Mouse (Mus musculus) midbrain, embryonic 14.5 days (tissue): ENCODE measurements around the gene Smtn. TPM values are rescaled to one million over a fixed set of nuclear protein-coding genes. Genes with fewer than 3 reads are reported as not detected.

Experiments
- ATAC-seq: fragments of 200-750 bp; cut with Nextera tagmentation; 2 replicates; pipeline ENCODE4 v1.8.0; 2017; ENCODE audit warnings: moderate number of reproducible peaks, moderate library complexity; ENCODE audit not compliant: low FRiP score, low TSS enrichment
- DNase-seq: peaks from one replicate; pipeline ENCODE4 v3.0.0-alpha.2; 2015
- H3K27ac ChIP-seq: fragments of 300-500 bp; sonication (generic); replicated peaks from 2 replicates; pipeline ENCODE4 v1.5.1; 2014; ENCODE audit warnings: mild to moderate bottlenecking, low read depth, low read length, moderate library complexity
- H3K27me3 ChIP-seq: fragments of 300-500 bp; sonication (generic); 2 replicates; pipeline ENCODE4 v1.6.1; 2014; ENCODE audit warnings: low read length, control low read depth, mixed read lengths; ENCODE audit not compliant: control insufficient read depth, insufficient read depth
- H3K36me3 ChIP-seq: fragments of 300-500 bp; sonication (generic); 2 replicates; pipeline ENCODE4 v1.6.1; 2014; ENCODE audit warnings: low read length, control low read depth; ENCODE audit not compliant: control insufficient read depth, insufficient read depth
- H3K4me1 ChIP-seq: fragments of 300-500 bp; sonication (generic); 2 replicates; pipeline ENCODE4 v1.6.1; 2014; ENCODE audit warnings: mild to moderate bottlenecking, antibody characterized with exemption, low read length, control low read depth; ENCODE audit not compliant: control insufficient read depth, insufficient read depth
- H3K4me2 ChIP-seq: fragments of 300-500 bp; sonication (generic); 2 replicates; pipeline ENCODE4 v1.6.1; 2014; ENCODE audit warnings: mild to moderate bottlenecking, low read length, moderate library complexity
- H3K4me3 ChIP-seq: fragments of 300-500 bp; sonication (generic); replicated peaks from 2 replicates; pipeline ENCODE4 v1.5.1; 2014; ENCODE audit warnings: low read depth, low read length
- H3K9ac ChIP-seq: fragments of 300-500 bp; sonication (generic); replicated peaks from 2 replicates; pipeline ENCODE4 v1.6.1; 2014; ENCODE audit warnings: mild to moderate bottlenecking, low read length, moderate library complexity
- H3K9me3 ChIP-seq: fragments of 300-500 bp; sonication (generic); 2 replicates; pipeline ENCODE4 v1.6.1; 2016; ENCODE audit warnings: low read length, control low read depth, mixed read lengths; ENCODE audit not compliant: control insufficient read depth
- WGBS: fragments of 180-500 bp; shearing (Covaris S2); extraction: QIAGEN DNeasy Blood & Tissue Kit; methylation state at CpG from one replicate; pipeline ENCODE4 v1.1.7; 2014; 5-methylcytosine and 5-hydroxymethylcytosine counted together
- polyA plus RNA-seq: library from polyadenylated mRNA; unstranded; fragments of >200 nt; fragmentation: Nextera tagmentation; extraction: Ambion mirVana; gene quantifications from 2 replicates; pipeline ENCODE4 v1.2.1, GENCODE M21; 2014

The Smtn gene
- polyA plus RNA-seq, result 7.2 and 12.8 TPM in 2 replicates

DNA sequence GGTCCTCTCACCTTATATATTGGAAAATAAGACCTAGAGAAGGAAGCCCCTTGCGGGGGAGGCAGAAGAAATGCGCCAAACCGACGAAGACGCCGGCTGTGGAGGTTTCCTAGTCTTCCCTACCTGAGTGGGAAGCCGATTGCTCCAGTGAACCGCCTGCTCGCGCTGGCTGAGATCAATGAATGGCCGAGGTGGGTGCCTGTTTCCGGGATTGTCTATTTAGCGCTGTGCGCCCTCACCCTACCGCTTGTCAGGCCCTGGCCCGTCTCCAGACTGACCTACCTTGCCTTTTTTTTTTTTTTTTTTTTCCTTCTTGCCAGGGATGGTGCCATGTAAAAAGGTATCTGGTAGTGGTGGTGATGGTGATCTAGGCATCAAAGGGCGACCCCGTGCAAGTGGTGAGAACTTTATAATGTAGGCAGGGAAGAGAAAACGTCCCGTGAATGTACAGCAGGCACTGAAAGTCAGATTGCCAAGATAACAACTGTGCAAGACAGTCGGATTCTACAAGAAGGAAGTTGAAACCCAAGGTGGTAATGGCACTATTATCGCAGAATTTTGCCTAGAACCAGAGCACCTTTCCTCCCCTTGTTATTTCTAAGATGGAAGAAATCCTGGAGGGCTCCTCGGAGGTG lies at the start of gene Smtn:
Gene Smtn, minus strand, starts transcription at position 162 of the 635 bp plus-strand sequence.
- Histone ChIP-seq H3K4me2 (peak within 1 kb of the TSS; percentile 69), H3K9ac (peak within 1 kb of the TSS; percentile 56; the same call in 1 of the 2 replicates), H3K27me3 (no peaks in the 10 kb centered on the region), H3K4me3 (peak within 1 kb of the TSS; percentile 45), H3K9me3 (no peaks in the 10 kb centered on the region), H3K27ac (no peak within 1 kb of the TSS), H3K36me3 (no peaks in the 10 kb centered on the region), H3K4me1 (peaks cover 18% of the 10 kb centered on the region)
- DNase-seq (no peak), ATAC-seq (no peak)
- 94% methylated on average over 23 of the region's 23 CpGs for WGBS

- no peak overlapping the region for H3K9ac ChIP-seq
- H3K4me1 ChIP-seq, result no peaks in the 10 kb centered on the region
- no peaks in the 10 kb centered on the region for H3K36me3 ChIP-seq
- no peak overlapping the region for H3K4me2 ChIP-seq
- no peaks in the 10 kb centered on the region for H3K27me3 ChIP-seq
- no peak for DNase-seq
- no peak overlapping the region for H3K27ac ChIP-seq
- ATAC-seq, result no peak
- H3K4me3 ChIP-seq, result no peak overlapping the region
- H3K9me3 ChIP-seq, result no peaks in the 10 kb centered on the region
- WGBS, result 87% methylated on average over 11 of the region's 11 CpGs
These were observed 47.7 kb upstream of the Smtn start for GRCm38 (mm10) chr11:3588036-3588672.

DNA sequence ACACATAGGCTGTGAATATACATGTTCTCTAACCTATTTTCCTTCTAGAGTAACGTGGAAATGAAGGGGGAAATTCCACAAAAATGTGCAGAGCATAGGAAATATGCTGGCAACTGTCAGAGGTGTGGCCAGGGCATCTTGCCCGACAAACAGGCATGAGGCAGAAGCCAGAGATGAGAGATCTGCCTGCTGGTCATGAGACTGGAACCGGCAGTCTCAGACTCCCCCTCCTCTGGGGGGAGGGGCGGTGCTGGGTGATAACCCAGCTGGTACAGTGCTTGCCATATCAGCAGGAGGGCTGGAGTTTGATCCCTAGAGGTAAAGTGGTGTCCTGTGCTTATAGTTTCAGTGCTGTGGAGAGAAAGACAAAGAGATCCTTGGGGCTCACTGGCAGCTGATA lies 46.9 kb upstream of the Smtn start:
- WGBS, result 44% methylated on average over 4 of the region's 4 CpGs
- H3K9me3 ChIP-seq, result no peaks in the 10 kb centered on the region
- H3K27me3 ChIP-seq, result no peaks in the 10 kb centered on the region
- H3K4me1 ChIP-seq, result no peaks in the 10 kb centered on the region
- H3K36me3 ChIP-seq, result no peaks in the 10 kb centered on the region
- no peak overlapping the region for H3K9ac ChIP-seq
- no peak for DNase-seq
- H3K4me2 ChIP-seq, result no peak overlapping the region
- no peak overlapping the region for H3K27ac ChIP-seq
- no peak overlapping the region for H3K4me3 ChIP-seq
- ATAC-seq, result no peak

GRCm38 (mm10) chr11:3585983-3586618 lies 45.7 kb upstream of the Smtn start:
- ATAC-seq (no peak), DNase-seq (no peak)
- Histone ChIP-seq H3K4me1 (no peaks in the 10 kb centered on the region), H3K27ac (no peak overlapping the region), H3K36me3 (no peaks in the 10 kb centered on the region), H3K27me3 (no peaks in the 10 kb centered on the region), H3K9ac (no peak overlapping the region), H3K9me3 (no peaks in the 10 kb centered on the region), H3K4me2 (no peak overlapping the region), H3K4me3 (no peak overlapping the region)
- 85% methylated on average over 6 of the region's 6 CpGs for WGBS

DNA sequence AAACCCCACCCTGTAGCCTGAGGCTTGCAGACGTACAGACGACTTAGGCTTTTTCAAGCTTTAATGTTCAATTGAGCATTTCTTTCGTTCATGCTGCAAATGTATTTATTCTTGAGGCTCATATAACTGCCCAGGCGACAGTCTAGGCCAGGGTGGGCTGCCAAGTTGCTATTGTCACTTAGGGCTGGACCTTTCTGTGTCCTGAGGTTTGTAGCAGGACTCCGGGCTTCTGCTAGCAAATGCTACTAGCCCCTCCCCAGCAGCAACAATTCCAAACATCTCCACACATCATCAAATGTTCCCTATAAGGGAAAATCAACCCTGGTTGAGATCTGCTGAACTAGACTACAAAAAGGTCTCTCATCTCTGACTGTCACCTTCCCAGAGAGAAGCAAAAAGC lies 42.7 kb upstream of the Smtn start:
- H3K27ac ChIP-seq, result no peak overlapping the region
- no peaks in the 10 kb centered on the region for H3K36me3 ChIP-seq
- H3K4me2 ChIP-seq, result no peak overlapping the region
- no peaks in the 10 kb centered on the region for H3K9me3 ChIP-seq
- H3K4me1 ChIP-seq, result no peaks in the 10 kb centered on the region
- ATAC-seq (no peak), DNase-seq (no peak)
- no peak overlapping the region for H3K9ac ChIP-seq
- H3K4me3 ChIP-seq, result no peak overlapping the region
- H3K27me3 ChIP-seq, result no peaks in the 10 kb centered on the region
- WGBS, result 80% methylated on average over 5 of the region's 5 CpGs

DNA sequence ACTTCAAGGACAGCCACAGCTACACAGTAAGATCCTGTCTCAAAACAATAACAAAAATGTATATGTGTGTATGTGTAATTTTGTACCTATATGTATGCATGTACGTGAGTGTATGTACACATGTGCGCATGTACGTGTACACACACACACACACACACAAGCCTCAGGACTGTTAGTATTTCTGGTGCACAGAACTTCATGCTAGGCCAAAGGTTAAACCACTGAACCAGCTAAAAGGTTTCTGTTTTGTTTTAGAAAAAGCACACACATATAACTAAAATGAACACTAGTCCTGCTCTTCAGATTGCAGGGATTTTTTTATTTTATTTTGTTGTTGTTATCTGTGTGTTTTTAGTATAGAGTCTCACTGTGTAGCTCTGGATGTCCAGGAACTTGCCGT lies 41.5 kb upstream of the Smtn start:
- Histone ChIP-seq H3K4me1 (no peaks in the 10 kb centered on the region), H3K27ac (no peak overlapping the region), H3K9ac (no peak overlapping the region), H3K9me3 (no peaks in the 10 kb centered on the region), H3K27me3 (no peaks in the 10 kb centered on the region), H3K4me2 (no peak overlapping the region), H3K4me3 (no peak overlapping the region), H3K36me3 (no peaks in the 10 kb centered on the region)
- no peak for DNase-seq
- no peak for ATAC-seq
- 94% methylated on average over 4 of the region's 4 CpGs for WGBS

DNA sequence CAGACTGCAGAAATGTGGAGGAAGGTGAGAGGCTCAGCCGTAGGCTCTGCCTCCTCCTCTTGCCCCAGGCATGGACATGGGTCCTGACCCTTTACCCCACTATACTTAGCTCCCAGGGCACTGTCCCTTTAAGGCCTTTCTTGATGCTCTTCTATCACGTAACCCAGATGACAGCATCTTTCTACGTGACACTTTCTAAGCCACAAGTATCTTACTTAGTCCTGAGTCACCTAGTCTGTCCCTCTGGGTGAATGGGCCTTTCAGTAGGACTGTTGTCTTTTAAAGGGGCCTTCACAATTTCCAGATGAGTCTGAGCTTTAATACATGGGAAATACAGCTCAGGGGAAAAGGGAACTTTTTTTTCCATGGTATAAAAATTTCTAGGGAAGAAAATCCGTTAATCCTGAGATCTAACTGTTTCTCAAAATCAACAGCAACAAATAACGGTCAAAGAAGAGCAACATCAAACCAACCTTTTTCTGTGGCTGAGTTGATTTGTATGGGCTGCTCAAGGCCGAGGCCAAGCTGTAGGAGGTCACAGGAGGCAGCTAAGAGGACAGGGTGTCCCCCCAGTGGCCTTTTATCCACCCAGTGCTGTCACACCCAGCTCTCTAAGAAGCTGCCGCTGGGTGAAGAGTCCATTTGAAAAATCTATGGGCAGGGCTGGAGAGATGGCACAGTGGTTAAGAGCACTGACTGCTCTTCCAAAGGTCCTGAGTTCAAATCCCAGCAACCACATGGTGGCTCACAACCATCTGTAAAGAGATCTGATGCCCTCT lies 40.1 kb upstream of the Smtn start:
- WGBS, result 77% methylated on average over 7 of the region's 7 CpGs
- DNase-seq (no peak), ATAC-seq (no peak)
- H3K4me1 ChIP-seq, result no peaks in the 10 kb centered on the region
- H3K4me3 ChIP-seq, result no peak overlapping the region
- no peak overlapping the region for H3K4me2 ChIP-seq
- no peak overlapping the region for H3K9ac ChIP-seq
- no peaks in the 10 kb centered on the region for H3K9me3 ChIP-seq
- no peaks in the 10 kb centered on the region for H3K27me3 ChIP-seq
- no peak overlapping the region for H3K27ac ChIP-seq
- no peaks in the 10 kb centered on the region for H3K36me3 ChIP-seq

DNA sequence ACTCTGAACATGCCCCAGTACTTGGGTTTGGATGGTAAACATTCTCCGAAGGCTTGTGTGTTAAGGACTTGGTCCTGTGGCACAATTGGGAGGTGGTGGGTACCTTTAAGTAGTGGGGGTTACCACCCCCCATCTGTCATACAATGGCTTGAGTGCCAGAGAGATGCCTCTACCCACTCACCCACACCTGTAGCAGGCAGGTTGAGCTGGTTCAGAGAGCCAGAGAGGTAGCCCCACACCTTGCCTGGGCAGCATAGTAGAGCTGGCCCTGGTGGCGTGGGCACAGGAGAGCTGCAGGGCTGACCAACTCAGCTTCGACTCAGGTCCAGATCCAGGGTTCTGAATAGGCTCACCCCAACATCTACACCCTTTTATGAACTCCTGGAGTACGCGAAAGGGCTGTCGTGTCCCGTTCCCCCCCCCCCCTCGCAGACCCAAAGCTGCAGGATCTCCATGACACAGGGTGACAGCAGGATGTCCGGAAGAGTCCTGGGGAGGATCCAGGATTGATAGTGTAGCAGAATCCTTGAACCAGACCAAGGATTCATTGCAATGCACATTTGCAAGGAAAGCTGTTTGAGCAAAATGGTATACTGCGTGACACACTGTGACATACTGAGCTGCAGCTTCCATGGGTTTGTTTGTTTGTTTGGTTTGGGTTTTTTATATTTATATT lies 37.8 kb upstream of the Smtn start:
- Histone ChIP-seq H3K36me3 (no peaks in the 10 kb centered on the region), H3K4me2 (no peak overlapping the region), H3K9ac (no peak overlapping the region), H3K9me3 (no peaks in the 10 kb centered on the region), H3K27me3 (no peaks in the 10 kb centered on the region), H3K4me3 (no peak overlapping the region), H3K27ac (no peak overlapping the region), H3K4me1 (no peaks in the 10 kb centered on the region)
- DNase-seq, result no peak
- no peak for ATAC-seq
- WGBS, result 73% methylated on average over 10 of the region's 10 CpGs
